Mouse (Mus musculus) urinary bladder, postnatal 14 days (tissue): ENCODE results near the gene Tomm6.

ENCODE experiments used
- DNase-seq: peaks from one replicate; pipeline ENCODE4 v3.0.0; 2021; ENCODE audit warnings: low spot score

Gene Tomm6

DNA sequence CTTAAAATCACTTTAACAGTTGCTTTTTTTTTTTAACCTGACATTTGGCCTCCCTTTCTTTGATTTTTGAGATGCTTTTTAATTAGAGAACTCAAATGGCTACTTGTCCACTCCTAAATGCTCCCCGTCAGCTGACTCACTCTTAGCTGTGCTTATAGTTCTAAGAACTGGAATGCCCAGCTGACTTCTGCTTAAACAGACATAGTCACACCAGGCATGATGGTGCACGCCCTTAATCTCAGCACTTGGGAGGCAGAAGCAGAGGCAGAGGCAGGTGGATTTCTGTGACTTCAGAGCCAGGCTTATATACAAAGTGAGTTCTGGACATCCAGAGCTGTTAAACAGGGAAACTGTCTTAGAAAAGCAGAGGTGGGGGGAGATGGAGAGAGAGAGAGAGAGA, 36.2 kb downstream of the Tomm6 start:
- DNase-seq: no peak

DNA sequence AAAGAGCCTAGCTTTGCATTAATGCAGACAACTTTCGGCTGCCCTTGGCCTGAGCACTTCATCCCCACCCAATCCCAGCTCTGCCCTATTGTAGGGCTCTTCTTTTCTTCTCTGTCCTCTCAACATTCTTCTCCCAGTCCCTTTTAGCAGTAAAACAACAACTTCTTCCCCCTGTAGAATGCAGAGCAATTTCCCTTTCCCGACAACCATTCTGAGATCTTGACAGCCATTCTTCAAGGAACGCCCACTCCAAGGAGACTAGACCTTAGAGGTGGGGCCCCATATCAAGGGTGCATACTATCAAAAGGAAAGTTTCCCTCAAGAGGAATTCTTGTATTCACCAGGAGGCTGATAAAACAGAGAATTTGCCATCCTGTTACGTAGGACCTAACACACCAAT, 39.2 kb downstream of the Tomm6 start:
- DNase-seq: no peak

DNA sequence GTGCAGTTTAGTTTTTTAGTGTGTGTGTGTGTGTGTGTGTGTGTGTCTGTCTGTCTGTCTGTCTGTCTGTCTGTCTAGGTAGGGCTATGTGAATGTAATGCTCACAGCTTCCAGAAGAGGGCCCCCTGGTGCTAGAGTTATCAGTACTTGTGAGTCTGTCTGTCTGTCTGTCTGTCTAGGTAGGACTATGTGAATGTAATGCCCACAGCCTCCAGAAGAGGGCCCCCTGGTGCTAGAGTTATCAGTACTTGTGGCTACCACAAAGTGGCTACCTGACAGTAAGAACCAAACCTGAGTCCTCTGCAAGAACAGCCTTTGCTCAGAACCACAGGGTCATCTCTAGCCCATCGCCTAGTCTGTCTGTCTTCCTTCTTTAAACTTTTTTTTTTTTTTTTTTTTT, 41.5 kb downstream of the Tomm6 start:
- DNase-seq: peak; percentile 62

DNA sequence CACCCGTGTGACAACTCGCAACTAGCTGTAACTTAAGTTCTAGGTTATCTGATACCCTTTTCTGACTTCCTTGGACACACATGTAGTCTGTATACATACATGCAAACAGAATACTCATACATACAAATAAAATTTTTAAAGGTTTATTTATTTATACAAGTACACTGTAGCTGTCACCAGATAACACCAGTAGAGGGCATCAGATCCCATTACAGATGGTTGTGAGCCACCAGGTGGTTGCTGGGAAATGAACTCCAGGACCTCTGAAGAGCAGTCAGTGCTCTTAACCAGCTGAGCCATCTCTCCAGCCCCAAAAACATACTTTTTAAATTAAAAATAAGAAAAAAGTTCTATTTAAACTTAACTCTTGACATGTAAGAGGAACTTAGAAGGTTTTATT, 45.2 kb downstream of the Tomm6 start:
- no peak for DNase-seq
